Mouse (Mus musculus) liver, embryonic 11.5 days (tissue): ENCODE measurements around the gene Bptf. TPM values are rescaled to one million over a fixed set of nuclear protein-coding genes. Genes with fewer than 3 reads are reported as not detected.
A peak's percentile ranks its signal among the peaks of the same experiment; 100 is the strongest.
"Not testable (repeated sequence)": the region's sequence is repeated elsewhere in the genome, so short reads cannot be mapped to it uniquely, and the experiment has no call there.

Source experiments
- ATAC-seq: fragments of 200-750 bp; cut with Nextera tagmentation; replicated peaks from 2 replicates; pipeline ENCODE4 v1.8.0; 2017; ENCODE audit warnings: moderate number of reproducible peaks, mild to moderate bottlenecking, moderate TSS enrichment, moderate library complexity; ENCODE audit not compliant: low FRiP score
- DNase-seq: peaks from one replicate; pipeline ENCODE4 v3.0.0-alpha.2; 2017; ENCODE audit warnings: low spot score
- H3K27ac ChIP-seq: fragments of 300-500 bp; sonication (generic); 2 replicates; pipeline ENCODE4 v1.5.1; 2014; ENCODE audit warnings: mild to moderate bottlenecking, low read depth, low read length, control low read depth
- H3K27me3 ChIP-seq: fragments of 300-500 bp; sonication (generic); replicated peaks from 2 replicates; pipeline ENCODE4 v1.6.1; 2014; ENCODE audit warnings: low read length, mixed read lengths; ENCODE audit not compliant: control insufficient read depth, insufficient read depth
- H3K36me3 ChIP-seq: fragments of 300-500 bp; sonication (generic); 2 replicates; pipeline ENCODE4 v1.6.1; 2014; ENCODE audit warnings: mild to moderate bottlenecking, low read length, moderate library complexity, mixed read lengths; ENCODE audit not compliant: control insufficient read depth, insufficient read depth
- H3K4me1 ChIP-seq: fragments of 300-500 bp; sonication (generic); replicated peaks from 2 replicates; pipeline ENCODE4 v1.6.1; 2014; ENCODE audit warnings: low read length, mixed read lengths; ENCODE audit not compliant: control insufficient read depth, insufficient read depth
- H3K4me2 ChIP-seq: fragments of 300-500 bp; sonication (generic); 2 replicates; pipeline ENCODE4 v1.6.1; 2014; ENCODE audit warnings: mild to moderate bottlenecking, control low read depth, moderate library complexity
- H3K4me3 ChIP-seq: fragments of 300-500 bp; sonication (generic); 2 replicates; pipeline ENCODE4 v1.5.1; 2014; ENCODE audit warnings: low read depth, low read length, control low read depth
- H3K9ac ChIP-seq: fragments of 300-500 bp; sonication (generic); 2 replicates; pipeline ENCODE4 v1.6.1; 2014; ENCODE audit warnings: low read depth, low read length, control low read depth
- H3K9me3 ChIP-seq: fragments of 300-500 bp; sonication (generic); 2 replicates; pipeline ENCODE4 v1.6.1; 2016; ENCODE audit warnings: low read length, inconsistent platforms, mixed read lengths; ENCODE audit not compliant: control insufficient read depth
- WGBS: fragments of 180-500 bp; shearing (Covaris S2); extraction: QIAGEN DNeasy Blood & Tissue Kit; methylation state at CpG from one replicate; pipeline ENCODE4 v1.1.7; 2014; 5-methylcytosine and 5-hydroxymethylcytosine counted together
- polyA plus RNA-seq: library from polyadenylated mRNA; unstranded; fragments of >200 nt; fragmentation: Nextera tagmentation; extraction: Ambion mirVana; gene quantifications from 2 replicates; pipeline ENCODE4 v1.2.1, GENCODE M21; 2014

Gene Bptf
- polyA plus RNA-seq = 22.6 and 27.9 TPM in 2 replicates

DNA sequence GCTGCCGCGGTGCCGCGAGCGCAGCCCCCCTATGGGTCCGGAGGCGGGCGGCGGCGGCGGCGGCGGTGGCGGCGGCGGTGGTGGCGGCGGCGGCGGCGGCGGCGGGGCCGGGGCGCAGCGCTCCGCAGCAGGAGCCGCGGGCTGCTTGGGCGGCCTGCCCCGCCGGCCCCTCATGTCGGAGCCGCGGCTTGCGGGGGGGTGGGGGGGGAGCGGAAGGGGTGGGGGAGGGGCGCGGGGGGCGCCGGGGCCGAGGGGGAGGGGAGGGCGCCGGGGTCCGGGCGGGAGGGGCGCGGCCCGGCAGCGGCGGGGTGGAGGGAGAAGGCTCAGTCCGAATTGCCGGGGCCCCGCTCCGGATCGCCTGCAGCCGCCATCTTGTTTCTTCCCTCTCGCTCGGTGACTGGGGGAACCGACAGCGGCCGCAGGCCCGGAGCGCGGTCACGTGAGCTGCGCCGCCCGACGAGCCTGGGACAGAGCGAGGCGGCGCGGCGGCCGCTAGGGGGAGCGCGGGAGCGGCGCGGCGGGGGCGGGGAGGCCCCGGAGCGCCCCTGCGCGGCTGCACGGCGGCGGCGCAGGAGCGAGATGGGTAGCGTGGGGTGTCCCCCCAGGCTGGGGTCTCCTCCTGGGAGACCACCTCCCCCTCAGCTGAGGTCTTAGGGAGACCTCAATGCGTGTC is at the start of gene Bptf:
Bptf (minus strand) TSS at position 379 of the 673 bp plus-strand sequence.
- WGBS = under 1% methylated on average over 46 of the region's 94 CpGs
- Histone ChIP-seq H3K9ac (peak within 1 kb of the TSS; percentile 98), H3K27ac (peak within 1 kb of the TSS; percentile 98), H3K4me3 (peak within 1 kb of the TSS; percentile 95), H3K4me2 (peak within 1 kb of the TSS; percentile 99), H3K27me3 (no peaks in the 10 kb centered on the region), H3K36me3 (no peaks in the 10 kb centered on the region), H3K4me1 (peaks cover 17% of the 10 kb centered on the region), H3K9me3 (no peaks in the 10 kb centered on the region)
- ATAC-seq (peak; percentile 96), DNase-seq (peak; percentile 87)

DNA sequence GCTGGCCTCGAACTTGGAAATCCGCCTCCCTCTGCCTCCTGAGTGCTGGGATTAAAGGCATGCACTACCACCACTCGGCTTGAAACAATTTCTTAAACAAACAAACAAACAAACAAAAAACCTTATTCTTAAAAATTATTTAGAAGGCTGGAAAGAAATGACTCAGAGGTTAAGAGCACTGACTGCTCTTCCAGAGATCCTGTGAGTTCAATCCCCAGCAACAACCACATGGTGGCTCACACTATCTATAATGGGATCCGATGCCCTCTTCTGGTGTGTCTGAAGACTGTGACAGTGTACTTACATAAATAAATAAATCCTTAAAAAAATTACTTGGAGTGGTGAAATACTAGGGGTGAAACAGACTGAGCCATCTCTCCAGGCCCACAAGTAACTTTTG is 29.3 kb upstream of the Bptf start:
- no peaks in the 10 kb centered on the region for H3K9me3 ChIP-seq
- 76% methylated on average over 4 of the region's 4 CpGs for WGBS
- H3K4me3 ChIP-seq = no peak overlapping the region
- DNase-seq = no peak
- no peak overlapping the region for H3K27ac ChIP-seq
- peaks cover 4% of the 10 kb centered on the region; the same call in 1 of the 2 replicates for H3K36me3 ChIP-seq
- H3K4me1 ChIP-seq = peaks cover 3% of the 10 kb centered on the region; the same call in 1 of the 2 replicates
- ATAC-seq = no peak
- no peaks in the 10 kb centered on the region for H3K27me3 ChIP-seq
- no peak overlapping the region for H3K4me2 ChIP-seq
- no peak overlapping the region for H3K9ac ChIP-seq

DNA sequence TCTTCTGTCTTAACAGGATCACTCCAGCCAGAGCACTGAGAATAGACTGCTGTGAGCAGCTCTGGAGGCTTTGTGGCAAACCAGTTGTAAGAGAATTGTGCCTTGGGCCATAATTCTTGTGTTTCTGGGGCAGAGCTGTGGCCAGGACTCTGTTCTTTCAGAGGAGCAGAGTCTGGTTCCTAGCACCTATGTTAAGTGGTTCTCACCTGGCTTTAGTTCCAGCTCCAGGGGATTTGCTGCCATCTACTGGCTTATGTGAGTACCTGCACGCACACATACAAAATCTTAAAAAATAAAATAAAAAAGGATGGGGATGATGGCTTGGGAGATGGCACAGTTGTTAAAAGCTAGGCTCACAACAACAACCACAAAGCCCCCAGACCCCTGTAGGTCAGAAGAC is 27.1 kb upstream of the Bptf start:
- Histone ChIP-seq H3K4me3 (no peak overlapping the region), H3K27me3 (no peaks in the 10 kb centered on the region), H3K9ac (no peak overlapping the region), H3K4me1 (peaks cover 3% of the 10 kb centered on the region; the same call in 1 of the 2 replicates), H3K27ac (no peak overlapping the region), H3K4me2 (no peak overlapping the region), H3K9me3 (no peaks in the 10 kb centered on the region), H3K36me3 (no peaks in the 10 kb centered on the region)
- 49% methylated on average over 1 of the region's 1 CpGs for WGBS
- DNase-seq = no peak
- no peak for ATAC-seq

DNA sequence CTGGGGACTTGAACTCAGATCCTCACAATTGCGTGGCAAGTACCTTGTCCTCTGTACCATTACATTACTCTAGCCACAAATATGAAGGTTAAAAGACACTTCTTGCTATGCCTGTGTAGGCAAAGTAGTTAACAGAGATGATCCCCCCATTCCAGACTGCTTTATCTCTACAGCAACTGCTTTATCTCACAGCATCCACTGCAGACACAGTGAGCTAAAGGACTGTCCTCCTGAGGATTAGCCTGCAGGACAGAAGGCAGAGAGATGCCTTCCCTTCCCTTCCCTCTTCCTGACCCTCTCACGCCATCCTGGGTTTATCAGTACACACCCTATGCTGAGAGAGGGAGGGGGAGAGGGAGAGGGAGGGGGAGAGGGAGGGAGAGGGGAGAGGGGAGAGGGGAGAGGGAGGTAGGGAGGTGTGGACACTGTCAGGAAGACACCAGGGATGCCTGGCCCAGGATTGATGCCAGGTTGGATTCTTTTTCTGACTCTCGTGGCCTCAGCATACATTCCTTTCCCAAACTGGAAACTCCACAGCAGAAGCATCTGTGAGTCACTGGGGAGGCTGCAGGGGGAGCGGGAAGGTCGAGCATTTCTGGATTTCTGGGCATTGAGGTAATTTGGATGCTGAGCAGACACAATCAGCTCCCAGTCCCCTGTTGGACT is 25.2 kb upstream of the Bptf start:
- no peak for ATAC-seq
- DNase-seq = no peak
- 37% methylated on average over 5 of the region's 5 CpGs for WGBS

DNA sequence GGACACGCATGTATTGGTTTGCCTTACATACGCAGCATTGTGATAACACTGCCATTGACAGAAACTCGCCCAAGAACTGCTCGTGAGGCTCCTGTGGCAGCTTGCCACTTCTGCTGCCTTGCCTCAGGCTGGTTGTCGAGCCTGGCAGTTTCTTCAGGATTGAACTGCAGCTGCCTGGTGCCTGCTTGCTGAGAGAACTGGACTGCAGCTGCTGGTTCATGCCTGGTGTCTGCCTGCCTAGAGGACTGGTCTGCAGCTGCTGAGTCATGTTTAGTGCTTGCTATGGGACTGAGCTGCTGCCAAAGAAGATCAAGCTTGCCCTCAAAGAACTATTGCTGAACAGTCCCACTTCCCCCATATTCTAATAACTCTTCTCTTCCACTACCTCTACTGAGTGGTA is 23.4 kb upstream of the Bptf start:
- ATAC-seq (no peak), DNase-seq (no peak)
- Histone ChIP-seq H3K9ac (no peak overlapping the region), H3K4me3 (no peak overlapping the region), H3K36me3 (no peaks in the 10 kb centered on the region), H3K27ac (no peak overlapping the region), H3K27me3 (no peaks in the 10 kb centered on the region), H3K4me2 (no peak overlapping the region), H3K4me1 (peaks cover 3% of the 10 kb centered on the region; the same call in 1 of the 2 replicates), H3K9me3 (no peaks in the 10 kb centered on the region)
- 81% methylated on average over 5 of the region's 5 CpGs for WGBS

More for the DNA sequence above, 25.2 kb upstream of the Bptf start:
- H3K9ac ChIP-seq = no peak overlapping the region; the same call in 1 of the 2 replicates
- no peaks in the 10 kb centered on the region for H3K9me3 ChIP-seq
- H3K4me1 ChIP-seq = peaks cover 3% of the 10 kb centered on the region; the same call in 1 of the 2 replicates
- H3K27me3 ChIP-seq = no peaks in the 10 kb centered on the region
- H3K4me3 ChIP-seq = no peak overlapping the region
- no peak overlapping the region for H3K27ac ChIP-seq
- no peak overlapping the region for H3K4me2 ChIP-seq
- no peaks in the 10 kb centered on the region for H3K36me3 ChIP-seq

DNA sequence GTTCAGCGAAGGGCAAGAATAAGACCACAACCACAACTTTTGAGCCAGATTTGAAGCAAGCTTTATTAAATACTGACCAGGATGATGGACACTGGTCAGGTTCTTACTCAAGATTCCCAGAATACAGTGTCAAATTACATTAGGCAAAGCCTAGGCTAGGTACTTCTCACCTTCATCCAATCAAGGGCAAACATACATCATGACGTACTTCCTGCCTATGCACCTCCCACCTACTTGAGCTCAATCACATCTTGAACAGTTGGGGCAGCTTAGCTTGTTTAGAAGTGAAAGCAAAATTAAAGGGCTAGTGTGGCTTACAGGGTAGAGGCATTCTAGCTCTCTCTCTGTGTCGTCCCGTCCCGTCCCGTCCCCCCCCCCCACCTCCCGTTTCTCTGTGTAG is 22.5 kb upstream of the Bptf start:
- ATAC-seq (no peak), DNase-seq (no peak)
- Histone ChIP-seq H3K9ac (no peak overlapping the region), H3K9me3 (no peaks in the 10 kb centered on the region), H3K4me2 (no peak overlapping the region), H3K27me3 (no peaks in the 10 kb centered on the region), H3K36me3 (no peaks in the 10 kb centered on the region), H3K4me1 (peaks cover 3% of the 10 kb centered on the region; the same call in 1 of the 2 replicates), H3K27ac (no peak overlapping the region), H3K4me3 (no peak overlapping the region)
- WGBS = 71% methylated on average over 7 of the region's 7 CpGs

DNA sequence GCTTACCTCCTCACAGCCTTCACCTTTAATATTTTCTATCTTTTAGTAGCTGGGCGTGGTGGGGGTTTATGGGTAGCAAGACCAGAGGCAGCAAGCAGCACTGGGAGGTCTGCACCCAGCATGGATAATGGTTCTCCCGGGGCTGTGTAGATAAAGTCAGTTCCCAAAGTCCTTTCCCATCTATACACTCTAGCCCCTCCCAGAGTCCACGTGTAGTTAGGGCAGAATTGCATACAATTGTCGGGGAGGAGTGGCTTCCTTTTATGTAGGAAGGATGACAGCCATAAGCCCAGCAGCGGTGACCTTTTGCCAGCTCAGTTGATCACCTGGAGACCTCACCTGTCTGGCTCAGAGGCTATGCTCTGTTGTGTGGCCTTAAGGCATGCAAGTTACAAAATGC is 21.7 kb upstream of the Bptf start:
- Histone ChIP-seq H3K9me3 (no peaks in the 10 kb centered on the region), H3K4me1 (peaks cover 3% of the 10 kb centered on the region; the same call in 1 of the 2 replicates), H3K9ac (no peak overlapping the region), H3K36me3 (no peaks in the 10 kb centered on the region), H3K27me3 (no peaks in the 10 kb centered on the region), H3K4me2 (no peak overlapping the region), H3K4me3 (no peak overlapping the region), H3K27ac (no peak overlapping the region)
- ATAC-seq (no peak), DNase-seq (no peak)
- WGBS = 69% methylated on average over 5 of the region's 5 CpGs

DNA sequence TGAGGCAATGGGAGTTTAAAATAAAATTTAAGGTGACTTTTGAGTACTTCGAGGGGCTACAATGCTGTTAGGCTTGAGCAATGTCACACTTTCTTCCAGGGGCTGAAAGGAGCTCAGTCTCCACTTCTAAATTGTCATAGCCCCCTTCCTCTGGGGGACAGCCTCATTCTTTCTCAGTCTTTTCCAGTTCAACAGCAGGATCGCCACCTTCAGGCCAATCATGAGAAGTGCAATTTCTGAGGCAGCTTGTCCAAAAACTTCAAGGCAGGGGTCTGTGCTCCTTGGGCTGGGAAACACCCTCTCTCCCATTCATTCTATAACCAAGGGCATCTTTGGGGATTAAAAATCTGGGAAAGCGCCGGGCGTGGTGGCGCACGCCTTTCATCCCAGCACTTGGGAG is 19.9 kb upstream of the Bptf start:
- Histone ChIP-seq H3K27me3 (no peaks in the 10 kb centered on the region), H3K4me3 (no peak overlapping the region), H3K4me2 (no peak overlapping the region), H3K9ac (no peak overlapping the region), H3K27ac (no peak overlapping the region), H3K9me3 (no peaks in the 10 kb centered on the region), H3K36me3 (no peaks in the 10 kb centered on the region), H3K4me1 (no peaks in the 10 kb centered on the region)
- 67% methylated on average over 7 of the region's 7 CpGs for WGBS
- ATAC-seq (no peak), DNase-seq (no peak)

DNA sequence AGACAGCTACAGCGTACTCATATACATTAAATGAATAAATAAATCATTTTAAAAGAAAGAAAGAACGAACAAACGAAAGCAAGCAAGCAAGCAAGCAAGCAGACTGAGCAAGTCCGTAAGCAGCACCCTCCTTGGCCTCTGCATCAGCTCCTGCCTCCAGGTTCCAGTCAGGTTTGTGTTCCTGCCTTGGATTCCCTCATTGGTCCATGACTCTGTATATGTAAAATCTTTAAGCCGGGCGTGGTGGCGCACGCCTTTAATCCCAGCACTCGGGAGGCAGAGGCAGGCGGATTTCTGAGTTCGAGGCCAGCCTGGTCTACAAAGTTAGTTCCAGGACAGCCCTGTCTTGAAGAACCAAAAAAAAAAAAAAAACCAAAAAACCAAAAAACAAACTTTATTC is 12.0 kb upstream of the Bptf start:
- not testable (repeated sequence) for H3K4me2 ChIP-seq, H3K4me1 ChIP-seq, H3K9me3 ChIP-seq, ATAC-seq, H3K27me3 ChIP-seq, H3K36me3 ChIP-seq, DNase-seq, H3K9ac ChIP-seq, H3K27ac ChIP-seq, H3K4me3 ChIP-seq
- 89% methylated on average over 11 of the region's 11 CpGs for WGBS
